Mouse (Mus musculus) common myeloid progenitor, adult 5-6 weeks (primary cell): ENCODE results near the gene Tnks2. TPM values are rescaled to one million over a fixed set of nuclear protein-coding genes. Genes with fewer than 3 reads are reported as not detected.

Experiments
- ATAC-seq: replicated peaks from 2 replicates; pipeline ENCODE4 v1.8.0; 2016; ENCODE audit warnings: low read depth, mild to moderate bottlenecking, moderate TSS enrichment, inconsistent platforms; ENCODE audit not compliant: poor library complexity, severe bottlenecking
- total RNA-seq: library from RNA; stranded (forward); fragments of 200-1000, 187-1606 nt; gene quantifications from 2 replicates; pipeline ENCODE4 v1.2.3, GENCODE M21; 2017

The Tnks2 gene
- total RNA-seq = 93.1 and 106 TPM in 2 replicates

DNA sequence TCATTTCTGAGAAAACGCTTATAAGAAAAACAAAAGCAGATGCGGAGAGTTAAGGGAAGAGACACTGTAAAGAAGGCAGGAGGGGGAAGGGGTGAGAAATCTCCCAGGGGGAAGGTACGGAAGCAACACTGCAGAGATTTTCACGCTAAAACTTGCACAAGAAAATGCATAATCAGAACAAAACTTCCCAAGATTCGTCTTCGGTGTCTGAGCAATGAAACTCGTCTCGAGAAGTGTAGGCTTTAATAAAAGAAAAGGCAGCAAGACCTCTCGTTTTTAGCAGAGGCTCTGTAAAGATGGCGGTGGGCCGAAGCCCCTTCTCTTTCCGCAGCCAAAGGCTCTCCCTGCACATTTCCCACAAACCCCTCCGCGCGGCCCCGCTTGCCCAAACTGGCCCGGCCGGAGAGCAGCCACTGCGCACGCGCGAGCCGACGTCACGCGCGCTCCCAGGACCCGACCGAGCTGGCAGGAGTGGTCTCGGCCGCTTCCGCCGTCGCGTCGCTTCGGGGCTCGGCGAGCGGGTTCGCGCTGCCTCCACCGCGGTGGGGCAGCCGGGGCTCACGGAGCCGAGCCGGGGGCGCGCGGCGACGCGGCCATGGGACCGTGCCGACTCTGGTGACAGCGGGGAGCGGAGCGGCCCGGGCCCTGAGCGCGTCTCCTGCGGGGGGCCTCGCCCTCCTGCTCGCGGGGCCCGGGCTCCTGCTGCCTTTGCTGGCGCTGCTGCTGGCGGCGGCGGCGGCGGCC is at the start of gene Tnks2:
Tnks2 (plus strand) TSS at position 445 of the 744 bp plus-strand sequence.
- ATAC-seq = peak; percentile 89

- no peak for ATAC-seq
These were observed 43.9 kb upstream of the Tnks2 start for GRCm38 (mm10) chr19:36789873-36790733.

GRCm38 (mm10) chr19:36792589-36792988 is 41.4 kb upstream of the Tnks2 start:
- no peak for ATAC-seq

DNA sequence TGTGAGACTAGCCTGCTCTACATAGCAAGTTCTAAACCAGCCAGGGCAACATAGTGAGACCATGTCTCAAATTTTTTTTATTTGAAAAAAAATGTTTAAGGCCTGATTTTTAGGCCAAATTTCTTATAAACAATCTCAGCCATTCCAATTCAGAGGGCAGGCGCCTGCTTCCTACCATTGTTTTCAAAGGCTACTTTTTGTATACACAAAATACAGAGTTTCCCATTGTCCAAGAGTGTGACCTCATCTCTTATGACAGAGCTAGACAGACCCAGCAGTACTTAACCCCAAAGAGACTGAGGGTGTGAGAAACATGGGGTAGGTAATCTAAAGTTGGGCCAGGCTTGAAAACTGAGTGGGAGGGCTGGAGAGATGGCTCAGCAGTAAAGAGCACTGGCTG is 40.6 kb upstream of the Tnks2 start:
- ATAC-seq = no peak

- ATAC-seq = no peak
These were observed 40.0 kb upstream of the Tnks2 start for GRCm38 (mm10) chr19:36794008-36794407.

DNA sequence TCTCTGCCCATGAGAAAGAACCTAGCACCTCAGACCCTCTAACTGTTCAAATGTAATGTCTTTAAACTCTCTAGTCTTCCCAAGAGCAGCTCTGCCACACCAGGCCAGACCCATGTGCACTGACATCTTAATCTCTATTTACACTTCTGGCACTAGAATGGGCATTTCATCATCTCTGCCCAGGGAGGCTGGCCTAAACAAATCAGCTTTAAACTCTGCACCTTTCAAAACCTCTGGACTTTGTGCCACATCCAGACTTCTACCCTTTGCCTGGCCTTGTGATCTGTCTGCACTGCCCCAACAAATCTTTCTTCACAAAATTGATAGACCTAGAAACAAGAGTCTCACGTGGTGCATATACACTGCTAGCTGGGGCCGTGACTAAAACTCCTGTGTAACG is 38.8 kb upstream of the Tnks2 start:
- ATAC-seq = no peak

- ATAC-seq = no peak
These were observed 37.1 kb upstream of the Tnks2 start for GRCm38 (mm10) chr19:36796931-36797330.

- ATAC-seq = no peak
These were observed 33.7 kb upstream of the Tnks2 start for GRCm38 (mm10) chr19:36800288-36800687.

DNA sequence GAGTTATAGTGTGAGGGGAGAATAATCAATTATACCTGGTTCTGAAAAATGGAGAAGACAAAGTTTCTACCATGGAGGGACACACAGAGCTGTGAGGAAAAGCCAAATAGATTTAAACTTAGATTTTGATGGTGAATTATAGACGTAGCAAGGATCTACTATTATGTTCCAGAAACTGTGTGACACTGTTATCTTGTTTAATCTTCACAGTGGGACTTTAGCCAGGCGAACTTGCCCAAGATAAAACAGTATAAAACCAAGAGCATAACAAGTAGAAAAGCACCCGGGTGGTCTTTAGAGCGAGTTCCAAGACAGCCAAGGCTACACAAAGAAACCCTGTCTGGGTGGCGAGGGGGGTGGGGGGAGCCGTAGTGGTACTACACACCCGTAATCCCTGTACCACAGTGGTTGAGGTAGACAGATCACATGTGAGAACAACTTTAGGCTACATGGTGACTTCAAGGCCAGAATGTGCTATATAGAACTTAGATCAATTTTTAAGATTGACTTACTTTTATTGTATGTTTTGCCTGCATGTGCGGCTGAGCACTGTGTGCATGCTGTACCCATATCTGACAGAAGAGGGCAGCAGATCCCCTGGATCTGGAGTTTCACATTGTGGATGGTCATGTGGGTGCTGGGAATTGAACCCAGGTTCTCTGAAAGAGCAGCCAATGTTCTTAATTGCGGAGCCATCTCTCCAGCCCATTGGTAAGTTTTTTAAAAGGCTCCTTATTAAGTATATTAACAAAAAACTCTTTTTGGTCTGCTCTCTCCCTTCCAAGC is 32.0 kb upstream of the Tnks2 start:
- ATAC-seq = no peak

GRCm38 (mm10) chr19:36803403-36803802 is 30.6 kb upstream of the Tnks2 start:
- ATAC-seq = no peak

DNA sequence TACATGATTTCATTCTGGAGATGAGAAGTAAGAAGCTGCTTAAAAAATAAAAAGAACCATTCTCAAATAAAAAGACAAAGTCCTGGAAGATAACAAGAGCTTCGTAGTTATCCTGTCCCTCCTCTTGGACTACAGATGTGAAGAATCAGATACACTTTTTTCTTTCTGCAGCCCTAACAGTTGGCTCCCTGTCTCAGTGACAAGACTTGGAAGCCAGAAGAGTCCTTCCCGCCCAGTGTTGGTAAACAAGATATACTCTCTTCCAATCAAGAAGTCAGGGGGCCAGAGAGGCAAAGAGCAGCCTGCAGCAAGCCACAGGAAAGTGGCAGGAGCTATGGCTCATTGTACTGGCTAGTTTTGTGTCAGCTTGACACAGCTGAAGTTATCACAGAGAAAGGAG is 27.2 kb upstream of the Tnks2 start:
- ATAC-seq = no peak

DNA sequence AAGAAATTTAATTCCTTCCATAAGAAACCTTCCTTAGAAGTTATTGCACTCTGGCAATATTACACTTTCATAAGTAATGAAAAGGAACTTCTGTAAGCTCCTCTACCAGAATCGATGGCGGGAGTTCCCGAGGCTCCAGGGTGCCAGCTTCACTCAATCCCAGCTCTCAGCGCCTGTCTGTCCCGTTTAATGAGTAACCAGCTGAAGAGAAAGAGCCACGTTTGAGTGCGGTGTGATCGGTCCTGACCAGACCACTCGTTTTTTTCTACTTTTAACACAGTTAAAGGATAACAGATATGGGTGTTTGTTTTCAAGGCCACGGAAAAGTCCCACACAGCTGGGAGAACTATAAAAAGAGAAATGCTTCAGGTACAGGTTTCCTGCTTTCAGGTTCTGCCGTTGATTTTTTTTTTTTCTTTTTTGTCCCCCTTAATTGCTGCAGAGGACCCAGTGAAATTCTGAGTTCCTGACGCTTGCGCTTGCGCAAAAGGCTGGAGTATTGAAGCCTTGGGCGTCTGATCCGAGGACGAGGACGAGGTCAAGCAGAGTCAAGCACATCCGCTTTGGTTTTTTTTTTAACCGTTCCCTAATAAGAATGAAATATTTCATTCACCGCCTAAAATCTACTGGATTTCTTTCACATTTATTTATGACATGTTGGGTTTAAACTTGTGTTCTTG is 25.5 kb upstream of the Tnks2 start:
- no peak for ATAC-seq

DNA sequence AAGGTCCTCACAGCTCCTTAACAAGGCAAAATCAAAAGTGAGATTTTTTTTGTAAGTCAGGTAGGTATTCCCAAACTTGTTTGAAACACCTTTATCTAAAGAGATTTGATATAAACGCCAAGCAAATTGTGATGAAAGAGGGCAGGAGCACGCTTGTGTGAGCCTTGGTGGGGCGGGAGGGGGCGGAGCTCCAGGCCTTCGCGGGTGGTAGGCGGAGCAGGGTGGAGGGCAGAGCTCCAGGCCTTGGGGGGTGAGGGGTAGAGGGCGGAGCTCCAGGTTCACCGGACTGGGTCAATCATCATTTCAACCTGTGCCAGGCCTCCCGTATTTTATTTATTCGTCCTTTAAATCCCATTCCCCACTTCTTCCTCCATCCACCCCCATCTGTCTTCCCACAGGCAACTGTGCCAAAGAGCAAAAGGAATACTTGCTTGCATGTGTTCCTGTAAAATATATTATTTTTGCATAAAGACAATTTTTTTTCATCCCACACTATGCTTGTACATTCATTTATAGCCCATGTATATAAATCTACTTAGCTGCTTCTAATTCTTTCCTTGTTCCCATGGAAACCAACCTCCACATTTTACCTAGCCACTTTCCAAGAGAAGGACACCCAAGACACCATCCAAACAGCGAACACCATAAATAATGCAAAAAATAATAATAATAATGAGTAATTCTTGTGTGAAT is 24.4 kb upstream of the Tnks2 start:
- ATAC-seq = no peak

DNA sequence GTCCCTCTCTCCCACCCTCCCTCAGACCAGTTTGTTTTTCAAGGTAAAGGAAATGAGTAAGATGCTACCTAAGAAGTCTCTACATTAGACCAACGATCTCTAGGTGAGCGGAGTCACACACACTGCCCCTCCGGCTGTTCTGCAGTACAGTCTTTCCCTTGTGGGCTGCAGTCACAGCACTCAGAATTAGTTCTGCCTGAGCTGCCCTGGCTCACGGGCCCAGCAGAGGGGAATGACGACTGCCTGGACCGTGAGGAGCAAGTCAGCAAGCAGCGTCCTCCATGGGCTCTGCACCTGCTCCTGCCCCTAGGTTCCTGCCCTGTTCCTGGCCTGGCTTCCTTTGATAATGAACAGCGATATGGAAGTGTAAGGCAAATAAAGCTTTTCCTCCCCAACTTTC is 22.0 kb upstream of the Tnks2 start:
- ATAC-seq = no peak

DNA sequence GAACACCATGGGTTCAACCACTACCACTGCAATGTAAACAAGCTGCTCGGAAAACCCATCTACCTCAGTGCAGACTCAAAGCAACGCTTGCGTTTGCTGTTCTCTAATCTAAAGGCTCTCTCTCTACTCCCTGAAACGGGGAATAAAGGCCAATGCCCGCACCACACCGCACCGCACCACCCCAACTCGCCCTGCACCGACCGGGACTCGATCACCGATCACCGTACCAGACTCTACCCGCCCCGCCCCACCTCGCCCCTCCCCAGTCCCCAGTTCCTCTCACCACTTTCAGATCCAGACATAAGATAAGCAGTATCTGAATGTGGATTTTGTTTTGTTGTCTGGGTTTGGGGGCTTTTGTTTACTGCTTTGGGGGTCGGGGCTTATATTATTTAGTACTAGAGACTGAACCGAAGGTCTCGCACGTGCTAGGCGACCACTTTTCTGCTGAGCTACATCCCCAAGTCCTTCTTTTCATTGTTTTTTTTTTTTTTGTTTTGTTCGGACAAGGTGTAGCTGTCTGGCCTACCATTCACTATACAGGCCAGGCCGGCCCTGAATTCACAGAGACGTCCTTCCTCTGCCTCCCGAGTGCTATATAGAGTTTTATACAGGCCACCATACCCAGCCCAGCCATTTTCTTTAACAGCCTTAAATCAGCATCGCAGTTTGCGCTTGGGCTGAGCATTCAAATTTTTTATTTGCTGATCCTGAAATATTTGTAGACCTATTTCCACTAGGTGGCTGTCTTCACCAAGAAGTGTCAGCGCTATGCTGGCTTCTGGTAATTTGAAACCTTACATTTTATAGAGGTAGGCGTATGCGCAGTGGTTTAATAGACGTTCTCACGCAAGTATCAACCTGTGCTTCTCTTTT is 18.4 kb upstream of the Tnks2 start:
- ATAC-seq = peak; percentile 85

DNA sequence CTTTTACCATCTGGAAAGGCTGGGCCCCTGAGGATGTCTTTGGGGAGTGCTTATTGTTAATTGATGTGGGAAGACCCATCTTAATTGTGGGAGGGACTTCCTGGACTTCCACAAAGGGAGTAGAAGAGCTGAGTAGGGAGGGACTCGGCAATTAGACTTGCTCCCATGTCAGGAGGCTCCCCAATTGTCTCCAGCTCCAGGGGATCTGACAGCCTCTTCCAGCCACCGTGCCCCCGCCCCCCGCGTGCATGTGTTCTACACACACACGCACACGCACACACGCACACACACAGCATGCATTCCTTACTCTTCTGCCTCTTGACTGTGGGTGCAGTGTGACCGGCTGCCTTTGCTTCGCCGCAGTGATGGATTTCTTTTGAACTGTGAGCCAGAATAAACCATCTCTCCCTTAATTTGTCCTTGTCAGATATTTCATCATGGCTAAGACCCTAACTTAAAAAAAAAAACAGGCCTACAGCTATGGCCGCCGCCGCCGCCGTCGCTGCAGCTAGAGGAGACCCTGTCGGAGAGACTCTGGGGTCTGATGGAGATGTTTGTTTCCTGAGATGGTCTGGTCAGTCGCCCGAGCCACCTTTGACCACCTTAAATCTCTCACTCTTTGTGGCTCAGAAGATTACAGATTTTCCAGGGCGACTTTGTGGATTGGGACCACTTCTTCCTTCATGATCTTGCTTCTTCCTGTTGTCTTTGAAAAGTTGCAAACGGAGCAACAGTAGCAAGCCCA is 15.7 kb upstream of the Tnks2 start:
- 0 out of 2 replicates have a peak, but pooled peaks have one; percentile 2 for ATAC-seq

DNA sequence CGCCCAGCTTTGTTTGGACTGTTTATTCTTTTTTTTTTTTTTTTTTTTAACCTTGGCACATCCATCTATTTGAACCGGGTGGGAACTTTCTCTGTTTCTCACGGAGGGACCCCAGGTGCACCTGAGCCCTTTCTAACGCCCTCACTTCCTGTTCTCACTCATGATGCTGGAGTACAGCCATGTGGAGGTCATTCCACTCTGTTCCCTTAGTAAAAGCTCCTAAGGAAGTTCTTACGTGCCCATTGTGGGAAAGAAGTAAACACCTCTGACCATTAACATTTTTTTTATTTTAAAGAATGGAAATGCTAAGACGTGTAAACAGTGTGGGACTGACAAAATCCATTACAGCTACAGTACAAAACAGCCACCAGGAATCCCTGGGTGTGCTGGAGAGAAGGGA is 14.8 kb upstream of the Tnks2 start:
- ATAC-seq = no peak

- ATAC-seq = no peak
These were observed 13.6 kb upstream of the Tnks2 start for GRCm38 (mm10) chr19:36820469-36820868.
